Mouse (Mus musculus): Measurements from ENCODE around the gene Pacs2. TPM values are rescaled to one million over a fixed set of nuclear protein-coding genes. Genes with fewer than 3 reads are reported as not detected.

Pacs2 gene
- 6.7 TPM for polyA plus RNA-seq (2014; fragmentation: Illumina TruSeq; extraction: RNeasy Lipid Tissue Mini Kit (QIAGEN cat#74804))

GRCm38 (mm10) chr12:113013604-113014558 lies at the start of gene Pacs2:
TSS of gene Pacs2 (plus strand) at chr12:113014508.

GRCm38 (mm10) chr12:112976371-112977073 lies 37.8 kb upstream of the Pacs2 start, which contains the start of gene Btbd6:
TSS of gene Btbd6 (plus strand) at chr12:112976482.

GRCm38 (mm10) chr12:113000294-113001132 lies 13.8 kb upstream of the Pacs2 start, which contains the start of gene Brf1:
TSS of gene Brf1 (minus strand) at chr12:113000704.

GRCm38 (mm10) chr12:113074329-113075062 lies 60.2 kb downstream of the Pacs2 start, which contains the start of gene Tex22:
TSS of gene Tex22 (plus strand) at chr12:113074502.

GRCm38 (mm10) chr12:113097749-113098281 lies 83.5 kb downstream of the Pacs2 start, which contains the start of gene Mta1:
TSS of gene Mta1 (plus strand) at chr12:113098278.

Other genes starting within 250 kb of the Pacs2 start
- gene Ahnak2, start 211.9 kb upstream of the Pacs2 start, polyA plus RNA-seq (2014; fragmentation: Illumina TruSeq; extraction: RNeasy Lipid Tissue Mini Kit (QIAGEN cat#74804)): 6.8 TPM
- 2.3 TPM for gene Clba1, start 205.6 kb upstream of the Pacs2 start, polyA plus RNA-seq (2014; fragmentation: Illumina TruSeq; extraction: RNeasy Lipid Tissue Mini Kit (QIAGEN cat#74804))
- 18.1 TPM for gene Cdca4, start 185.1 kb upstream of the Pacs2 start, polyA plus RNA-seq (2014; fragmentation: Illumina TruSeq; extraction: RNeasy Lipid Tissue Mini Kit (QIAGEN cat#74804))
- gene Gpr132, start 146.3 kb upstream of the Pacs2 start, polyA plus RNA-seq (2014; fragmentation: Illumina TruSeq; extraction: RNeasy Lipid Tissue Mini Kit (QIAGEN cat#74804)): 0.17 TPM
- gene Jag2, start 84.7 kb upstream of the Pacs2 start, polyA plus RNA-seq (2014; fragmentation: Illumina TruSeq; extraction: RNeasy Lipid Tissue Mini Kit (QIAGEN cat#74804)): 0.26 TPM
- 1.6 TPM for gene Nudt14, start 72.4 kb upstream of the Pacs2 start, polyA plus RNA-seq (2014; fragmentation: Illumina TruSeq; extraction: RNeasy Lipid Tissue Mini Kit (QIAGEN cat#74804))
- 0.77 TPM for gene Btbd6, start 38.0 kb upstream of the Pacs2 start, polyA plus RNA-seq (2014; fragmentation: Illumina TruSeq; extraction: RNeasy Lipid Tissue Mini Kit (QIAGEN cat#74804))
- gene Brf1, start 13.8 kb upstream of the Pacs2 start, polyA plus RNA-seq (2014; fragmentation: Illumina TruSeq; extraction: RNeasy Lipid Tissue Mini Kit (QIAGEN cat#74804)): 12.9 TPM
- gene Tex22, start 60.0 kb downstream of the Pacs2 start, polyA plus RNA-seq (2014; fragmentation: Illumina TruSeq; extraction: RNeasy Lipid Tissue Mini Kit (QIAGEN cat#74804)): not detected
- 22.5 TPM for gene Mta1, start 83.8 kb downstream of the Pacs2 start, polyA plus RNA-seq (2014; fragmentation: Illumina TruSeq; extraction: RNeasy Lipid Tissue Mini Kit (QIAGEN cat#74804))
- gene Crip2, start 125.7 kb downstream of the Pacs2 start, polyA plus RNA-seq (2014; fragmentation: Illumina TruSeq; extraction: RNeasy Lipid Tissue Mini Kit (QIAGEN cat#74804)): not detected
- gene Crip1, start 131.8 kb downstream of the Pacs2 start, polyA plus RNA-seq (2014; fragmentation: Illumina TruSeq; extraction: RNeasy Lipid Tissue Mini Kit (QIAGEN cat#74804)): 1.1 TPM
- 0.34 TPM for gene Tedc1, start 141.9 kb downstream of the Pacs2 start, polyA plus RNA-seq (2014; fragmentation: Illumina TruSeq; extraction: RNeasy Lipid Tissue Mini Kit (QIAGEN cat#74804))
- not detected for gene Tmem121, start 171.4 kb downstream of the Pacs2 start, polyA plus RNA-seq (2014; fragmentation: Illumina TruSeq; extraction: RNeasy Lipid Tissue Mini Kit (QIAGEN cat#74804))